Mouse (Mus musculus): ENCODE results near the gene Olfr1359. TPM values are rescaled to one million over a fixed set of nuclear protein-coding genes. Genes with fewer than 3 reads are reported as not detected.
A peak's percentile ranks its signal among the peaks of the same experiment; 100 is the strongest.
"Not testable (repeated sequence)": the region's sequence is repeated elsewhere in the genome, so short reads cannot be mapped to it uniquely, and the experiment has no call there.

Gene Olfr1359
- polyA plus RNA-seq, 1 experiment from 2014 or later = not detected

GRCm38 (mm10) chr13:21753524-21754285 lies 55.8 kb downstream of the Olfr1359 start, which contains the start of the genes Hist1h2ak and Hist1h2bn:
Gene Hist1h2ak (minus strand): TSS chr13:21753827.
Gene Hist1h2bn (plus strand): TSS chr13:21754123.
- H3K9me3 ChIP-seq, H3K27me3 ChIP-seq, H3K36me3 ChIP-seq: not testable (repeated sequence)
- peak within 1 kb of the TSS; percentile 63 for H3K4me2 ChIP-seq
- peak; percentile 93 for ATAC-seq (ENCODE audit: insufficient number of reproducible peaks, low FRiP score, low TSS enrichment, low read depth)
- H3K4me3 ChIP-seq = peak within 1 kb of the TSS; percentile 45
- peak within 1 kb of the TSS; percentile 93 for H3K27ac ChIP-seq
- peak within 1 kb of the TSS; percentile 26; the same call in 1 of the 2 replicates for H3K9ac ChIP-seq
- 0% methylated on average over 48 of the region's 50 CpGs for WGBS
- H3K4me1 ChIP-seq = peaks cover 21% of the 10 kb centered on the region

- not testable (repeated sequence) for H3K36me3 ChIP-seq; H3K27me3 ChIP-seq; ATAC-seq (ENCODE audit: insufficient number of reproducible peaks, low FRiP score, low TSS enrichment, low read depth); H3K9me3 ChIP-seq
- peak overlapping the region; percentile 63 for H3K4me2 ChIP-seq
- WGBS = 0% methylated on average over 19 of the region's 26 CpGs
- H3K4me3 ChIP-seq = peak overlapping the region; percentile 45
- peak overlapping the region; percentile 23; the same call in 1 of the 2 replicates for H3K9ac ChIP-seq
- peaks cover 15% of the 10 kb centered on the region for H3K4me1 ChIP-seq
- H3K27ac ChIP-seq = peak overlapping the region; percentile 93
Measured at GRCm38 (mm10) chr13:21754294-21755001, 56.5 kb downstream of the Olfr1359 start.

- H3K4me3 ChIP-seq = no peak overlapping the region
- no peak overlapping the region for H3K4me2 ChIP-seq
- 67% methylated on average over 1 of the region's 1 CpGs for WGBS
- no peaks in the 10 kb centered on the region for H3K9me3 ChIP-seq
- no peak overlapping the region for H3K9ac ChIP-seq
- peaks cover 13% of the 10 kb centered on the region for H3K4me1 ChIP-seq
- ATAC-seq (ENCODE audit: insufficient number of reproducible peaks, low FRiP score, low TSS enrichment, low read depth) = no peak
- H3K27me3 ChIP-seq = no peaks in the 10 kb centered on the region
- H3K36me3 ChIP-seq = no peaks in the 10 kb centered on the region
- H3K27ac ChIP-seq = no peak overlapping the region
Measured at GRCm38 (mm10) chr13:21755707-21756106, 57.8 kb downstream of the Olfr1359 start.

Small RNA genes lying within 50 kb of the gene (microRNA-seq; reads per million reads assigned to microRNA genes)
- not detected for gene Gm44357
- gene Gm44367 = not detected
- gene Gm44454 = not detected

Other genes with a start within 250 kb of the Olfr1359 start
- gene Zscan26, start 244.4 kb upstream of the Olfr1359 start, polyA plus RNA-seq (2015; fragmentation: Nextera tagmentation; extraction: Ambion mirVana) = 26.1 and 26.3 TPM in 2 replicates
- 2.2 and 2.3 TPM in 2 replicates for gene Nkapl, start 229.6 kb upstream of the Olfr1359 start, polyA plus RNA-seq (2015; fragmentation: Nextera tagmentation; extraction: Ambion mirVana)
- 3.4 and 4.1 TPM in 2 replicates for gene Zkscan4, start 219.2 kb upstream of the Olfr1359 start, polyA plus RNA-seq (2015; fragmentation: Nextera tagmentation; extraction: Ambion mirVana)
- not detected in 2 replicates for gene Gm10065, start 218.7 kb upstream of the Olfr1359 start, polyA plus RNA-seq (2015; fragmentation: Nextera tagmentation; extraction: Ambion mirVana)
- 0.19 and 0.41 TPM in 2 replicates for gene AK157302, start 202.9 kb upstream of the Olfr1359 start, polyA plus RNA-seq (2015; fragmentation: Nextera tagmentation; extraction: Ambion mirVana)
- gene Gm11273, start 196.7 kb upstream of the Olfr1359 start, polyA plus RNA-seq (2015; fragmentation: Nextera tagmentation; extraction: Ambion mirVana) = 5.2 and 7.3 TPM in 2 replicates
- 6.1 TPM in 2 replicates for gene Zkscan8, start 167.0 kb upstream of the Olfr1359 start, polyA plus RNA-seq (2015; fragmentation: Nextera tagmentation; extraction: Ambion mirVana)
- gene Olfr1366, start 155.3 kb upstream of the Olfr1359 start, polyA plus RNA-seq (2015; fragmentation: Nextera tagmentation; extraction: Ambion mirVana) = 0.17 and 0.18 TPM in 2 replicates
- gene Olfr1535, start 138.2 kb upstream of the Olfr1359 start, polyA plus RNA-seq (2015; fragmentation: Nextera tagmentation; extraction: Ambion mirVana) = not detected in 2 replicates
- gene Olfr1364, start 116.4 kb upstream of the Olfr1359 start, polyA plus RNA-seq (2015; fragmentation: Nextera tagmentation; extraction: Ambion mirVana) = not detected in 2 replicates
- not detected in 2 replicates for gene Olfr1362, start 84.1 kb upstream of the Olfr1359 start, polyA plus RNA-seq (2015; fragmentation: Nextera tagmentation; extraction: Ambion mirVana)
- not detected in 2 replicates for gene Olfr11, start 55.6 kb upstream of the Olfr1359 start, polyA plus RNA-seq (2015; fragmentation: Nextera tagmentation; extraction: Ambion mirVana)
- gene Olfr1361, start 34.7 kb upstream of the Olfr1359 start, polyA plus RNA-seq (2015; fragmentation: Nextera tagmentation; extraction: Ambion mirVana) = not detected in 2 replicates
- gene Olfr1360, start 20.7 kb upstream of the Olfr1359 start, polyA plus RNA-seq (2015; fragmentation: Nextera tagmentation; extraction: Ambion mirVana) = not detected in 2 replicates
- gene Hist1h2bl, start 18.0 kb downstream of the Olfr1359 start, polyA plus RNA-seq (2015; fragmentation: Nextera tagmentation; extraction: Ambion mirVana) = 0.96 and 1.2 TPM in 2 replicates
- gene Hist1h2ai, start 18.3 kb downstream of the Olfr1359 start, polyA plus RNA-seq (2015; fragmentation: Nextera tagmentation; extraction: Ambion mirVana) = 17.1 and 23.9 TPM in 2 replicates
- gene Hist1h3h, start 19.5 kb downstream of the Olfr1359 start, polyA plus RNA-seq (2015; fragmentation: Nextera tagmentation; extraction: Ambion mirVana) = 3.5 and 7.6 TPM in 2 replicates
- 2.5 and 4.5 TPM in 2 replicates for gene Hist1h2bm, start 23.9 kb downstream of the Olfr1359 start, polyA plus RNA-seq (2015; fragmentation: Nextera tagmentation; extraction: Ambion mirVana)
- gene Hist1h4j, start 37.0 kb downstream of the Olfr1359 start, polyA plus RNA-seq (2015; fragmentation: Nextera tagmentation; extraction: Ambion mirVana) = 1.1 and 1.2 TPM in 2 replicates
- 4.1 TPM in 1 of 2 replicates, not detected in the other for gene Hist1h4k, start 52.4 kb downstream of the Olfr1359 start, polyA plus RNA-seq (2015; fragmentation: Nextera tagmentation; extraction: Ambion mirVana)
- gene Hist1h2ak, start 55.7 kb downstream of the Olfr1359 start, polyA plus RNA-seq (2015; fragmentation: Nextera tagmentation; extraction: Ambion mirVana) = 11.6 and 26.1 TPM in 2 replicates
- 4.2 TPM in 1 of 2 replicates, not detected in the other for gene Hist1h2bn, start 56.0 kb downstream of the Olfr1359 start, polyA plus RNA-seq (2015; fragmentation: Nextera tagmentation; extraction: Ambion mirVana)
- 21.1 and 23.5 TPM in 2 replicates for gene Hist1h1b, start 82.5 kb downstream of the Olfr1359 start, polyA plus RNA-seq (2015; fragmentation: Nextera tagmentation; extraction: Ambion mirVana)
- gene Hist1h3i, start 85.3 kb downstream of the Olfr1359 start, polyA plus RNA-seq (2015; fragmentation: Nextera tagmentation; extraction: Ambion mirVana) = 81.7 and 109 TPM in 2 replicates
- gene Hist1h2an, start 89.1 kb downstream of the Olfr1359 start, polyA plus RNA-seq (2015; fragmentation: Nextera tagmentation; extraction: Ambion mirVana) = 3.5 and 4.6 TPM in 2 replicates
- gene Hist1h2bp, start 89.3 kb downstream of the Olfr1359 start, polyA plus RNA-seq (2015; fragmentation: Nextera tagmentation; extraction: Ambion mirVana) = 1.00 TPM in 1 of 2 replicates, not detected in the other
- 11.7 and 18.0 TPM in 2 replicates for gene Hist1h2bq, start 112.1 kb downstream of the Olfr1359 start, polyA plus RNA-seq (2015; fragmentation: Nextera tagmentation; extraction: Ambion mirVana)
- 1.9 TPM in 1 of 2 replicates, not detected in the other for gene Hist1h2ao, start 112.4 kb downstream of the Olfr1359 start, polyA plus RNA-seq (2015; fragmentation: Nextera tagmentation; extraction: Ambion mirVana)
- gene Hist1h4m, start 113.6 kb downstream of the Olfr1359 start, polyA plus RNA-seq (2015; fragmentation: Nextera tagmentation; extraction: Ambion mirVana) = not detected in 2 replicates
- gene Hist1h4n, start 134.1 kb downstream of the Olfr1359 start, polyA plus RNA-seq (2015; fragmentation: Nextera tagmentation; extraction: Ambion mirVana) = 9.4 and 12.8 TPM in 2 replicates
- gene Hist1h2ap, start 135.4 kb downstream of the Olfr1359 start, polyA plus RNA-seq (2015; fragmentation: Nextera tagmentation; extraction: Ambion mirVana) = 2,482 and 2,904 TPM in 2 replicates
- 12.5 and 17.9 TPM in 2 replicates for gene Hist1h2br, start 135.6 kb downstream of the Olfr1359 start, polyA plus RNA-seq (2015; fragmentation: Nextera tagmentation; extraction: Ambion mirVana)
- 7.8 and 8.8 TPM in 2 replicates for gene Zfp184, start 247.0 kb downstream of the Olfr1359 start, polyA plus RNA-seq (2015; fragmentation: Nextera tagmentation; extraction: Ambion mirVana)